Mouse (Mus musculus): ENCODE data around the gene Ptprn2.

DNA sequence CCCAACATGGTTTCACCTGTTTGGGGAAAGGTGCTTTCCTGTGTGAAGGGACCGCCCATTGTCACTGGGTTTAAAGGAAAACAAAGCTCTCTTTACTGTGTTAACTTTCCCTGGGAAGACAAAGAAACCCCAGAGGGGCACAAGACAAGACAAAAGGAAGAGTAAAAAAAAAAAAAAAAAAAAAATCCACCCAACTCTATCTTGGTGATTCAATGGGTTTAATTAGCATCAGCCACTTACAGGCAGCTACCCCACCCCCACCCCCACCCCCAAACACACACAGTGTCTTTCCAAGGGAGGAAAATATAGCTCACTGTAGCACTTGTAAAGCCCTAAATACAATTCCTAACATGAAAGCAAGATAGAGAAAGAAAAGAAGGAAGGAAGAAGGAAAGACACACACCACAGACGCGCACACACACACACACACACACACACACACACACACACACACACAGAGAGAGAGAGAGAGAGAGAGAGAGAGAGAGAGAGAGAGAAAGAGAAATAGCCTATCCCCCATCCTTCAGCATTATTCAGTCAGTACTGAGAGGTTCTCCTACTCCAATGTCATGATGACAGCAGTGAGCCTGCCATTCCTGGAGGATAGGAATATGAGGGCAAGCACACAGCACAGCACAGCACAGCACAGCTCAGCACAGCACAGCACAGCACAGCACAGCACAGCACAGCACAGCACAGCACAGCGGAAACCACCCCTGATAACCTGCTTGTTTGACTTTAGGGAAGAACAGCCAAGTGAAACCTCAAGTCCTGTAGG is 462.8 kb downstream of the Ptprn2 start:
- TF ChIP-seq POLR2A (IDR thresholded peaks at IDR 0.05; ENCODE audit: insufficient read length, low read depth) (no peak), CEBPB (IDR thresholded peaks at IDR 0.05; ENCODE audit: insufficient read depth, poor library complexity, severe bottlenecking) (no peak), MAX (IDR thresholded peaks at IDR 0.05; ENCODE audit: low read depth) (no peak), E2F4 (IDR thresholded peaks at IDR 0.05; ENCODE audit: insufficient read depth) (no peak), USF1 (IDR thresholded peaks at IDR 0.05; ENCODE audit: low read depth) (no peak), TCF3 (IDR thresholded peaks at IDR 0.05; ENCODE audit: insufficient read length, low read depth) (no peak), POLR2AphosphoS2 (IDR thresholded peaks at IDR 0.05; ENCODE audit: insufficient read length, low read depth) (no peak), TCF12 (IDR thresholded peaks at IDR 0.05; ENCODE audit: insufficient read depth, poor library complexity, severe bottlenecking) (no peak)
